Mouse (Mus musculus) myocyte (in vitro differentiated cells): ENCODE data around the gene 1700069L16Rik. TPM values are rescaled to one million over a fixed set of nuclear protein-coding genes. Genes with fewer than 3 reads are reported as not detected.

ENCODE experiments used
- H3K27me3 ChIP-seq: one replicate; pipeline ENCODE4 v1.6.1; 2011; ENCODE audit not compliant: control insufficient read depth, insufficient read depth, insufficient read length
- H3K36me3 ChIP-seq: one replicate; pipeline ENCODE4 v1.6.1; 2011; ENCODE audit not compliant: control insufficient read depth, insufficient read depth
- H3K4me2 ChIP-seq: one replicate; pipeline ENCODE4 v1.6.1; 2011; ENCODE audit warnings: low read depth, control low read depth
- H3K4me3 ChIP-seq: one replicate; pipeline ENCODE4 v1.5.1; 2011; ENCODE audit warnings: mild to moderate bottlenecking, control low read depth, moderate library complexity
- H3K79me2 ChIP-seq: one replicate; pipeline ENCODE4 v1.6.1; 2011; ENCODE audit not compliant: control insufficient read depth, insufficient read depth
- H3ac ChIP-seq: one replicate; pipeline ENCODE4 v1.6.1; 2011; ENCODE audit not compliant: control insufficient read depth, insufficient read length
- CEBPB ChIP-seq: IDR thresholded peaks from 2 replicates; pipeline ENCODE4 v1.6.1; 2011; ENCODE audit warnings: mild to moderate bottlenecking, moderate library complexity; ENCODE audit not compliant: poor library complexity, insufficient read depth, severe bottlenecking
- E2F4 ChIP-seq: IDR thresholded peaks from one replicate; pipeline ENCODE4 v1.6.1; 2011; ENCODE audit warnings: mild to moderate bottlenecking, control low read depth, moderate library complexity; ENCODE audit not compliant: insufficient read depth
- MAX ChIP-seq: IDR thresholded peaks from one replicate; pipeline ENCODE4 v1.6.1; 2011; ENCODE audit warnings: low read depth, mild to moderate bottlenecking, control low read depth
- MYOD1 ChIP-seq, 3 experiments: IDR thresholded peaks; one replicate each; pipeline ENCODE4 v1.6.1; 2011; ENCODE audit warnings: control low read depth in 2 of 3, low read depth in 2 of 3, mild to moderate bottlenecking in 2 of 3, moderate library complexity in 1 of 3; ENCODE audit not compliant: insufficient read length in 2 of 3, control insufficient read depth in 1 of 3
- MYOG ChIP-seq, 3 experiments: IDR thresholded peaks; one replicate each; pipeline ENCODE4 v1.6.1; 2011; ENCODE audit warnings: control low read depth in 2 of 3, low read depth in 2 of 3, mild to moderate bottlenecking in 2 of 3; ENCODE audit not compliant: insufficient read length in 2 of 3, control insufficient read depth in 1 of 3, insufficient read depth in 1 of 3
- POLR2A ChIP-seq: IDR thresholded peaks from one replicate; pipeline ENCODE4 v1.6.1; 2011; ENCODE audit warnings: low read depth, mild to moderate bottlenecking, control low read depth, moderate library complexity; ENCODE audit not compliant: insufficient read length
- POLR2AphosphoS2 ChIP-seq: IDR thresholded peaks from one replicate; pipeline ENCODE4 v1.6.1; 2011; ENCODE audit warnings: low read depth, control low read depth; ENCODE audit not compliant: insufficient read length
- REST ChIP-seq: IDR thresholded peaks from one replicate; pipeline ENCODE4 v1.6.1; 2011; ENCODE audit warnings: mild to moderate bottlenecking, control low read depth, moderate library complexity; ENCODE audit not compliant: insufficient read depth, insufficient read length
- SRF ChIP-seq: IDR thresholded peaks from one replicate; pipeline ENCODE4 v1.6.1; 2011; ENCODE audit warnings: low read depth; ENCODE audit not compliant: control insufficient read depth, insufficient read length
- TCF12 ChIP-seq: IDR thresholded peaks from one replicate; pipeline ENCODE4 v1.6.1; 2011; ENCODE audit warnings: mild to moderate bottlenecking, control low read depth; ENCODE audit not compliant: poor library complexity, insufficient read depth, severe bottlenecking
- TCF3 ChIP-seq: IDR thresholded peaks from one replicate; pipeline ENCODE4 v1.6.1; 2011; ENCODE audit warnings: low read depth, control low read depth; ENCODE audit not compliant: insufficient read length
- USF1 ChIP-seq: IDR thresholded peaks from one replicate; pipeline ENCODE4 v1.6.1; 2011; ENCODE audit warnings: low read depth, mild to moderate bottlenecking, control low read depth, moderate library complexity
- polyA plus RNA-seq: library from polyadenylated mRNA; unstranded; fragments of >200 nt; fragmentation: generic; extraction: Trizol; gene quantifications from one replicate; pipeline ENCODE4 v1.2.1, GENCODE M21; 2012; ENCODE audit warnings: missing spikeins

1700069L16Rik gene
- polyA plus RNA-seq, 1 experiment: not detected

- no peaks in the 10 kb centered on the region for H3K27me3 ChIP-seq
- no peak overlapping the region for H3ac ChIP-seq
- no peaks in the 10 kb centered on the region for H3K79me2 ChIP-seq
- H3K36me3 ChIP-seq: peaks cover 30% of the 10 kb centered on the region
- TF ChIP-seq USF1 (no peak), MAX (no peak), REST (no peak), MYOG (IDR thresholded peaks at IDR 0.05; ENCODE audit: control insufficient read depth in 1 of 3, insufficient read depth in 1 of 3, insufficient read length in 2 of 3, low read depth in 2 of 3) (no peak), TCF3 (no peak), POLR2AphosphoS2 (no peak), POLR2A (no peak), CEBPB (no peak), E2F4 (no peak), TCF12 (no peak), MYOD1 (IDR thresholded peaks at IDR 0.05; ENCODE audit: control insufficient read depth in 1 of 3, insufficient read length in 2 of 3, low read depth in 2 of 3) (no peak)
- H3K4me3 ChIP-seq: no peak overlapping the region
- H3K4me2 ChIP-seq: no peak overlapping the region
Observed at GRCm38 (mm10) chr5:113747629-113748028, 23.1 kb upstream of the 1700069L16Rik start.

DNA sequence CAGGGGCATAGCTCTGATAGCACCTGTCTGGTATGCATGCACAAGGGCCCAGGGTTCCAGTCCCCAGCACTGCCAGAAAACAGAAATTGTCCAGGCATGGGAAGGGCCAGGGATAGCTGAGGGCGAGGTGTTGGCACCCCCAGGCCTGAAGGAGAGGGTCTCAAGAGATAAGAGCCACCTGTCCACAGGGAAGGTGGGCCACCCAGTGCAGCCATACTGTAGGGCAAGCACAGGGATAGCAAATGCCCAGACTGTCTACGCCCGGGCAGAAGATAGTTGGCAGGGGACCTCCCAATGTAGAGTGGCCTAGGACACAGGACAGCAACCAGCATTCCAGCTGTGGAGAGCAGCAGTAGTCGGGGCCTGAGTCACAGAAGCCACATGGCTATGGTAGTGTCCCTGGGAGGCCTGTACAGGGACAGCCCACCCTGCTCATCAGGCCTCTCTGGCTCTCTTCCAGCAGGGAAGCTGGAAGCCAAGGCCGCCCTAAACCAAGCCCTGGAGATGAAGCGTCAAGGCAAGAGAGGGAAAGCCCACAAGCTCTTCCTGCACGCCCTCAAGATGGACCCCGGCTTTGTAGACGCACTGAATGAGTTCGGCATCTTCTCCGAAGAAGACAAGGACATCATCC, 13.2 kb upstream of the 1700069L16Rik start:
- H3K79me2 ChIP-seq: no peaks in the 10 kb centered on the region
- H3K27me3 ChIP-seq: no peaks in the 10 kb centered on the region
- no peak overlapping the region for H3ac ChIP-seq
- no peak for TF ChIP-seq E2F4
- TF ChIP-seq REST: no peak
- no peaks in the 10 kb centered on the region for H3K36me3 ChIP-seq
- H3K4me3 ChIP-seq: no peak overlapping the region
- H3K4me2 ChIP-seq: no peak overlapping the region

GRCm38 (mm10) chr5:113736522-113737164, 12.1 kb upstream of the 1700069L16Rik start:
- no peaks in the 10 kb centered on the region for H3K36me3 ChIP-seq
- TF ChIP-seq REST (no peak), MYOD1 (IDR thresholded peaks at IDR 0.05; ENCODE audit: control insufficient read depth in 1 of 3, insufficient read length in 2 of 3, low read depth in 2 of 3) (no peak), POLR2AphosphoS2 (no peak), TCF3 (no peak), POLR2A (no peak), USF1 (no peak), MAX (no peak), E2F4 (no peak), SRF (no peak), TCF12 (no peak), MYOG (IDR thresholded peaks at IDR 0.05; ENCODE audit: control insufficient read depth in 1 of 3, insufficient read depth in 1 of 3, insufficient read length in 2 of 3, low read depth in 2 of 3) (no peak), CEBPB (no peak)
- peak overlapping the region; percentile 65 for H3ac ChIP-seq
- peak overlapping the region; percentile 53 for H3K4me3 ChIP-seq
- peak overlapping the region; percentile 94 for H3K4me2 ChIP-seq
- no peaks in the 10 kb centered on the region for H3K27me3 ChIP-seq
- no peaks in the 10 kb centered on the region for H3K79me2 ChIP-seq

DNA sequence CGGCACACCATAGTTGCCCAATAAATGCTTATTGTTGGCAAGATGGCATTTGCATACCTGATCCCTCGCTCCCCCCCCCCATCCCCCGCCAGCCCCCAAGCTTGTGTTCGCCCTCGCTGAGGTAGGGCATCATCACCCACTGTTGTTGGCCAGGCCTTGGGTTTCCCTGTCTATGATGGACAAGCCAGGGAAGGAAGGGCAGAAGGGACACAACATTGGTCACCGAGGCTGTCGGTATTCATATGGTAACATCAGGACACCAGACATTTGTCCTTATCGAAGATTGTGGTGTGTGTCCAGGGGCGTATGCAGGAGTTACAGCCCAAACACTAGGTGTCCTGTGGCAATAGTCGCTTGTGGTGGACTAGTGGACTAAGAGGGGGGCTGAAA, 11.5 kb upstream of the 1700069L16Rik start:
- no peaks in the 10 kb centered on the region for H3K79me2 ChIP-seq
- peak overlapping the region; percentile 94 for H3K4me2 ChIP-seq
- H3K4me3 ChIP-seq: peak overlapping the region; percentile 53
- no peak for TF ChIP-seq MYOD1 (IDR thresholded peaks at IDR 0.05; ENCODE audit: control insufficient read depth in 1 of 3, insufficient read length in 2 of 3, low read depth in 2 of 3)
- TF ChIP-seq REST: no peak
- TF ChIP-seq POLR2A: no peak
- no peak for TF ChIP-seq CEBPB
- no peak for TF ChIP-seq TCF12
- no peak for TF ChIP-seq E2F4
- TF ChIP-seq MYOG (IDR thresholded peaks at IDR 0.05; ENCODE audit: control insufficient read depth in 1 of 3, insufficient read depth in 1 of 3, insufficient read length in 2 of 3, low read depth in 2 of 3): no peak
- peaks cover 2% of the 10 kb centered on the region for H3K27me3 ChIP-seq
- H3K36me3 ChIP-seq: no peaks in the 10 kb centered on the region
- H3ac ChIP-seq: peak overlapping the region; percentile 65

DNA sequence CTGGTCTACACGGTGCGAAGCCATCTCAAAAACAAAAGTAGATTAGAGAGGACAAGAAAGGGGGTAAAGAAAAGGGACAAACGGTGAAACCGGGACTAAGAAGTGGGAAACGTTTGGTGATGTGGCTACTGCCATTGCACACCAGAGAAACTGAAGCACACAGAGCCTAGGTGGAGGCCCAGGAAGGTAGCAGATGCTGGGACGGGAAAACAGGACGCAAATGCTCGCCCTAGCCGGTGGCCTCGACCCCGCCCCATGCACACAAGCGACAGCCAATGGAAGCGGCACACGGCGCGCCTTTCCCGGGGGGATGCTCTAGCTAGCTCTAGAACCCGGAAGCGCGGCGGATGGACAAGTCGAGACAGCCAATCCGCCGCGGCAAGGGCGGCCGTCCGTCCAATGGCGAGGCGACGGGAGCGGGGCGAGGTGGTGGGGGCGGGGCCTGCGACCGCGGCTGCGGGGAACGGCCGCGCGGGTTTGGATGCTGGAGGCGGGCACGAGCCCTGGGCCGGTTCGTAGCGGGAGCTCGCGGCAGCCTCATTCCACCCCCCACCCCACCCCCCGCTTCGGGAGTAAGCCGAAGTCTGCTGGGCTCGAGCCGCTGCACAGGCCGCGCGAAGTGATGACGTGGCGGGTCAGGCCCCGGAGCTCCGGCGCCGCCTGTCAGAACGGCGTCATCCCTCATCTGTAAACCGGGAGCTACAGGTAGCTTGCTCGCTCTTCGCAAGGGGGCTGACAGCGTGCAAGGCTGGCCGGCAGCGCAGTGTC, 11.0 kb upstream of the 1700069L16Rik start, which contains the start of gene Ficd:
TSS of gene Ficd (plus strand) at position 459 of the 768 bp plus-strand sequence.
- Histone ChIP-seq H3K4me2 (peak within 1 kb of the TSS; percentile 98), H3ac (peak within 1 kb of the TSS; percentile 65), H3K27me3 (peaks cover 6% of the 10 kb centered on the region), H3K36me3 (no peaks in the 10 kb centered on the region), H3K4me3 (peak within 1 kb of the TSS; percentile 53), H3K79me2 (no peaks in the 10 kb centered on the region)
- peak in 1 of 3 experiments; percentile 1 for TF ChIP-seq MYOG (IDR thresholded peaks at IDR 0.05; ENCODE audit: control insufficient read depth in 1 of 3, insufficient read depth in 1 of 3, insufficient read length in 2 of 3, low read depth in 2 of 3)
- peak; percentile 71 for TF ChIP-seq POLR2AphosphoS2
- TF ChIP-seq POLR2A: peak; percentile 71
- no peak for TF ChIP-seq REST
- TF ChIP-seq CEBPB: no peak
